Mouse (Mus musculus) stomach, embryonic 16.5 days (tissue): ENCODE data around the gene Naa15. TPM values are rescaled to one million over a fixed set of nuclear protein-coding genes. Genes with fewer than 3 reads are reported as not detected.

ENCODE experiments used
- polyA plus RNA-seq: library from polyadenylated mRNA; unstranded; fragments of >200 nt; fragmentation: Nextera tagmentation; extraction: Ambion mirVana; gene quantifications from 2 replicates; pipeline ENCODE4 v1.2.1, GENCODE M21; 2015

Naa15 gene
- polyA plus RNA-seq, 1 experiment from 2014 or later, result 28.9 TPM

Other genes with a start within 250 kb of the Naa15 start
- 5.7 and 6.3 TPM in 2 replicates for gene Noct, start 190.7 kb upstream of the Naa15 start, polyA plus RNA-seq
- 58.2 and 58.7 TPM in 2 replicates for gene Elf2, start 74.5 kb upstream of the Naa15 start, polyA plus RNA-seq
- gene Mgarp, start 18.4 kb upstream of the Naa15 start, polyA plus RNA-seq, result 4.2 and 4.5 TPM in 2 replicates
- 640 and 740 TPM in 2 replicates for gene Ndufc1, start 6.2 kb upstream of the Naa15 start, polyA plus RNA-seq
- gene Rab33b, start 68.8 kb downstream of the Naa15 start, polyA plus RNA-seq, result 24.8 and 26.2 TPM in 2 replicates
- 2.8 and 4.8 TPM in 2 replicates for gene Setd7, start 145.7 kb downstream of the Naa15 start, polyA plus RNA-seq
- 58.9 and 64.9 TPM in 2 replicates for gene Mgst2, start 245.2 kb downstream of the Naa15 start, polyA plus RNA-seq